Mouse (Mus musculus) layer of hippocampus, adult 9-11 months (tissue): ENCODE data around the gene Npr1.

Source experiments
- DNase-seq: peaks from one replicate; pipeline ENCODE4 v3.0.0; 2022

The Npr1 gene

DNA sequence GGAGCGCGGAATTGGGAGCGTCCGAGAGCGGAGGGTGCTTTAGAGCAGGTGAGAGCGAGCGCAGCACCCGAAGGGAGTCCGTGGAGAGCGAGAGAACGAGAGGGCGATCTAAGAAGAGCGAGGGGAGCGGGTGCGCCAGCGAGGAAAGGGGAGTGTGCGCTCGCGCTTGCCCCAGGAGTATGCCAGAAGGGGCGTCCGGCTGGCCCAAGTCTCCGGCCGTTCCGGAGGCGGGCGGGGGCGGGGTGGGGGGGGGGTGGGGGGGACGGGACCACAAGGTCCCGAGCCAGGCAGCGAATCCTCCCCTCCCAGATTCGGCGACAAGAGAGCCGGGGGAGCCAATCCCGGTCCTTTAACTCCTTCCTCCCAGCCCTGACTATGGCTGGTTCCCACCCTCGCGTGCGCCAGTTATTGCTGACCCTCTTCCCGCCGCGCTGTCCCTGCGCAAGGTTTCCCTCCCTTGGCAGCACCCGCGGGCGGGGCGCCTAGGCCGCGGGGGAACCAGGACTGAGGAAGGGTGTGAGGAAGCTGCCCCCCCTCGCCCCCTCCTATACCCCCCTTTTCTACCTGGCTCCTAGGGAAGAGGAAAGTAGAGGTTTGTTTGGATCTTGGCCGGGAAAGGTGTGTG, at the start of gene Npr1:
Gene Npr1, minus strand, starts transcription at position 181 of the 625 bp plus-strand sequence.
- DNase-seq = no peak

DNA sequence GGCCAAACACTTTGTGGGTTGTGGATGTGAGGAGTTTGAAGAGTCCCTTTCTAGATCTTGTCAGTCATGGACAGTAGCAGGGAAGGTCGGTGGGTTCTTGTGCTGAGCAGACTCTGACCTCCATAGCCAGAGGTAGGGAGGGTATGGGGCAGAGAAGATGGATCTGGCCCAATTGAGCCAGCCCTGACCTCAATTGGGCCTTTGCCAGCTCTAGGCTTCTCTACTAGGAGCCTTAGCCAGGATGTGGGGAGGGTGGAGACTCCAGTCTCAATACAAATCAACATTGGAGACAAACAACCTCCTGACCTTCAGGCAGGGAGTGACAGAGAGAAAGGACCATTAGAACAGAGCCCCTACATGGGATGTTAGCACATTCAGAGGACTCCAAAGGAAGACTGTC, 49.6 kb upstream of the Npr1 start:
- DNase-seq = no peak

DNA sequence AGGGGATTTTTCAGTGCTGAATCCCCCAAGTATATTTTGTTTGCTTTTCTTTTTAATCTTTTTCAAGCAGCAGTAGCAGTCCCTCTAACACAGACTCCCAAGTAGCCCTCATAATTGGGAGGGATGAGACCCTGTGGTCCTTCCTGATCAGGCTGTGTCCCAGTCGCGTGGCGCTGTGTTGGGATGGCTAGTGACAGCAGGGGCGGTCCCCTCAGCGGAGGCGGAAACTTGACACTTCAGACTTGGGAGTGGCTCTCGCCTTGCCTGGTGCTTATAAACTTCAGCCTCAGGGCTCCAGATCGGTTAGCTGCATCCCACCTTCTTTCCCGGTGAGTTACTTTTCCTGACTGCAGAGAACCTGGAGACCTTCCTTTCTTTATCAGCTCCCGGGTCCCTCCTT, 49.0 kb upstream of the Npr1 start:
- DNase-seq = peak; percentile 52

DNA sequence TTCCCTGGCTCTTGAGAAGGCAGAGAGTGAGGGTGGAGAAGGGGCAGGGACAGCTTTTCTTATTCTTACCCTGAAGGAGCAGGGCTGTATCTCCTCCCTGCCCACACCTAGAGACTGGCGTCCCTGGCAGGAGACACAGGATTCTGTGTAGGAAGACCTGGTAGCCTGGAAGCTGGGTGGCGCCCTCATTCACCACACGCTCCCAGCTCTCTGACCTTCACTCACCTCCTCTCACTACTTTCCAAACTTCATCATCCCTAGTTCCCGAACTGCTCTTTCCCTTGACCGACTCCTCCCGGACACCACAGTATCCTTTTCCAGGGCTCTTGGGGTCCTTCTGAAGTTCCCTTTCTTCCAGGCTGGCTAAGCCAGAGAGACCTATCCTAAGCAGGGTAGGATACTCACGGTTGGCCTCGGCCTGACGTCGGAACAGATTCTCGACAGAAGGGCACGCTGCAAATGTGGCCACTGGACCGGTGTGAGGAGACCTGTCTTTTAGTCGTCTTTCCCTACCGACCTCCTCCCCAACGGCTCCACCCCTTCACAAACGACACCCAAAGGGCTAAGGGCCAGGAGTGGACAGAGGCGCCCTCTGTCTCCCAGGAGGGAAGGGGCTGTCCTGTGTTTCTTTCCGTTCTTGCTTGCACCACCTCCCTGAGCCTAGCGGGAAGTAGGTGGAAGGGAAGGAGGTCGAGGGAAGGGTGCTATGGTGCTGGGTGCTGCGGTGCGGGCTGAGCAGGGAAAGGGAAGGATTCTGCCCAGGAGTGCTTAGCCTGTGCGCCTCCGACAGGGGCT, 48.3 kb upstream of the Npr1 start, which contains the start of the genes S100a1 and S100a13:
Gene S100a1, minus strand, starts transcription at position 597 of the 795 bp plus-strand sequence.
Gene S100a13, plus strand, starts transcription at position 640 of the 795 bp plus-strand sequence.
- peak; percentile 58 for DNase-seq

DNA sequence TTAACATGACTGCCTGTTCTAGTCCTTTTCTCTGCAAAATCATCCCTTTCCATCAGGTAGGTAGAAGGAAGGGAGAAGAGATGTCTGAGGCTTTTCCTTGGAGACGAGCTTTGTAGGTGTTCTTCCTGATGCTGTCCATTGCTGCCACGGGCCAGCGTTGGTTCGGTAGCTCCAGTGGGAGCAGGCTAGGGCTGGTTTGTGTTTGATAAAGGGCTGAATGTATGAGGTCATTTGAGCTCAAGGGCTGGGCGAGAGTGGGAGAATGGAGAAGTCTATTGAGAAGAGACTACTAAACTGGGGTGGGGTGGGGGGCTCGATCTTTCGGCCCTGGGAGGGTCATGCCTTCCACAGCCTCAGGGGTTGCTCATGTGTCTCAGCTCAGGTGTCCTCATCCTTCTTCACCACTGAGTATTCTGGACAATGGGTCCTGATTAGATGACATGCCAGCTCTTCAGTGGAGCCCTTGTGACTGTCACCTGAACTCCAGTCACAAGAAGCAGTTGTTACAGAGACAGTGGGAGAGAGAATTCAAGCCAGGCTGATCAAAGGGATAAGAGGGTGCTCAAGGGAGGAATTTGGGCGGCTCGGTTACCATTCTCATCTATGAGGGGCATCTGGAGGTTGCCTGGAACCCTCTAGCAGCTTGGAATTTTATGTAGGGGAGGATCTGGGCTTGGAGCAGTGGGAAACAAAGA, 47.4 kb upstream of the Npr1 start:
- no peak for DNase-seq

DNA sequence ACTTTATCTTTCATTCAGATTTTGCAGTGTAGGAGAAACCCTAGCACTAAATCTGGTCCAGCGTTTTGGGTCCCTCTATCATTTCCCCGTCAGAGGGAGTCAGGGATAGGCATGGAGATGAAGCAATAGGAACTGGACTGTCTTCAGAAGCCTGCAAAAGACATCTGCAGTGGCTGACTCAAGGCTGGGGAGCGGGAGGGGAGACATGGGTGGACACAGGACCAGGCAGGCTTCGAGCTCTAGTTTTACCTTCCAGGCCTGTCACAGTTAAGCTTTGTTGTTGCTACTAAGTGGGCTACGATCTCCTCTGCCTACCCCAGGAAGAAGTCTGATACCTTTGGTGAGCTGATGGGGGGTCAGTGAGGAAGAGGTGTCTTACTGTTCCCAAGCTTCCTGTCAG, 46.6 kb upstream of the Npr1 start:
- DNase-seq = no peak

DNA sequence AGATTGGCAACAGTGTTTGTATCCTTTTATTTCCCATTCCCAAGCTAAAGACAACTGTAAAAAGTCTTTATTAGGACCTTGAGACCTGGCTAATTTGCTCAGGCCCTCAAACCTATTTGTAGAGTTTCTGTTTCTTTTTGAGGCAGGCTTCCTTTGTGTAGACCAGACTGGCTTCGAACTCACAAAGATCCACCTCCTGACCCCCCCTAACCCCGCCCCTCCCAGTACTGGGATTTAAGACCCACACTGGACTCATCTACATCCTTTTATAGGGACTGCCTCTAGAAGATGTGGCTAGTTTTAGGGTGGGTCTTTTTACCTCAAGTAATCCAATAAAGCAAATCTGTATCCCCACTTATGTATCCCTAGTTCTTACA, 44.1 kb upstream of the Npr1 start:
- no peak for DNase-seq

DNA sequence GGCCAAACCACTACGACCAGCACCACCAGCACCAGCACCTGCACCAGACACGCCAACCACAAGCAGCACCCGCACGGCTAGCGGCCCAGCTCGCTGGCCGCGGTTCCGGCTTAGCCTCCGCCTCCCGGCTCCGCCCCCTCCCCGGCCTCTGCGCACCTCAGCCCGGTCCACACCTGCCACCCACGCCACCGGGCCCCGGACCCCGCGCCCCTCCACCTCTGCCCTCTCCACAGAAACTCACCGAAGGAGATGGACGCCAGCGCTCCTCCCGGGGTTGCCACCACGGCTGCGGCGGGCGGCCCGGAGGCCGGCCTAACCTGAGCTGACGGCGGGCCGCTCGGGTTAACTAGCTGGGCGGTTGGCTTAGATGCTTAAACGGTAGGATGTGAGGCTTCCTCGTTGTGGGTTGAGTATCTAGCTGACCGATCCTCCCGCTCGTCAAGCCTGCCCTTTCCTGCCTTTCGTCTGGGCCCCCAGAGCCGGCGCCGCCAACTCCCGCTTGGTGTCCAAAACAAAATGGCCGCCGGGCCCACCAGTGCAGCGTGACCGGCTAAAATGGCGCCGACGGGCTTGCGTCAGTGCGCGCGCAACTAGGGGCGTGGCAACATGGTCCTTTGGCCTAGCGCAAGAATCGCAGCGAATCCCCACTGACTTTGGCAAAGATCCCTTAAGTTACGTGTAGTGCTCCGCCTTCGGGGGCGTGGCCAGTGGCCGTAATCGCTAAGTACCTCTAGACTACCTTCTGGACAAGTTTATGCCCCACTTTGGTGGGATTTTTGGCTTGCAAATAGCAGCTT, 43.5 kb upstream of the Npr1 start, which contains the start of gene Chtop:
Gene Chtop, minus strand, starts transcription at position 549 of the 797 bp plus-strand sequence.
- peak; percentile 98 for DNase-seq

DNA sequence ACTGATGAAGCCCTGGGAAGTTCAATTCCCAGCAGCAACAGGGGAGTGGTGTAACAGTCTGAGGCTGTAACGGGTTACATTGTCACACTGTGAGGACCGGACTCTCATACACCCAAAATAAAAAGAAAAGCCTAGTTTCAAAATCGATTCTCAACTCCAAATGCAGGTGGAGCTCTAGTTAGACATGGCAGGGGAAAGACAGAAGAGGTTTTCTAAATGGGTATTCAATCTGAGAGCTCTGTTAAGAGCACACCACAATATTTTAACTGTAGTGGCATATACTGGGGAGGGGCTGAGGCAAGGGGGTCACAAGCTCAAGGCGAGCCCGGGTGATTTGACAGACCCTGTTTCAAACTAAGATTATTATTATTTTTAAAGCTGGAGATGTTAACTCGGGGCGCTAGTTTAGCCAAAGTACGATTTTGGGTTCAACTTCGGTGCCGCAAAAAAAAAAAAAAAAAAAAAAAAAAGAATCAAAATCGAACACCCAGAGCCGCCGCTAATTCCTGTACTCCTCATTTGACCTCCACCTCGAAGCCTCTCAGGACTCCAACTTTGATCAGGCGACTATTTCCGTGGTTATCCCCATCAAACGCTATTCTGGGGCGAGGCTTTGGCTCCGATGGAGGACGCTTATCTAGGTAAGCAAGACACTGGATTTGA, 42.8 kb upstream of the Npr1 start:
- DNase-seq = no peak

DNA sequence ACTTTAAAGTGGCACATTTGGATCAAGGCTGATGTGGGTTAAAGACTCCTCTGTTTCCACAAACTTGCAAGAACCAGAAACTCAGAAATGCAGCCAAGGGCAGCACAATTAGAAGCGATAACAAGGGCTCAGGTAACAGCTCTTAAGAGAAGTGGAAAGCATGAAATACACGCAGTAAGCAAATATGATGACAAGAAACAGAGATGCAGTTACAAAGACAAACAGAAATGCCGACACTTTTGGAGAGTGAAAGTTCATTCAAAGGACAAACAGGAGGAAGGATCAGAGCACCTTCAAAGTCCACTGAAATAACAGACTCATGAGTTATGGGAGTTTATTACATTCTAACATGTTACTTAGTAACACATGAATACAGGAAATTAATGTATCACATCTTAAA, 40.7 kb upstream of the Npr1 start:
- DNase-seq = no peak

DNA sequence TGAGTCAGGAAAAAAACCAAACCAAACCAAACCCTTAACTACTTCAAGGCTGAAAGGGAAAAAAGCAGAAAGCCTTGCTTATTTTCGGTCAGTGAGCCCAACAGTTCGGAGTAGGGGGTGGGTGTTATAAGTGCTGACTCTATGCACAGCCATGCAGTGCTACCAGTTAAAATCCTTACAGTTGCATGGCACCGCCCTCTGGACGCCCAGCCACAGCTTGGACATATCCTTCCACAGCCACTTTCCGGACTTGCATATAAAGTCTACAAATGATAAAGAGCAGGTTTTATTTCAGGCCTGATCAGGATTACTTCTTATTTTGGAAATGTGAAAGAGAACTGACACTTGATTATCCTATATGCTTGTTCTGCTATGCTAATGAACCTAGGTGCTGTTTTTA, 39.5 kb upstream of the Npr1 start:
- DNase-seq = no peak

DNA sequence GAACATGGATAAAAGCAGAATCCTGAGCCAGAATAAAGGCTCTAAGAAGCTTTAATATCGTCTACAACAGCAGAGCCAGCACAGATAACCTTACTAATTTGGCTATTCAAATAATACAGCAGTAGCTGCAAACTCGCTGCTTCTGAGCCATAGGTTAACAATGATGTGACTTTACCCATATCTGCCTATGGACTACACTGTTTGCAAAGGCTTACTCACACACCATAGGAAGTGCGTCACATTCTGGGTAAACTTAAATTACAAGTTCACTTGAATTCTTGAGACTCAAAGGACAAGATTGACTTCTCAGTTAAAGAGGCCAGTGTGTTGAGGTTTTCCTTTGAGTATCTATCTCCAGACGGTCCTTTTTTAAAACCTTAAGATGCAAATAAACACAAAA, 37.8 kb upstream of the Npr1 start:
- no peak for DNase-seq

DNA sequence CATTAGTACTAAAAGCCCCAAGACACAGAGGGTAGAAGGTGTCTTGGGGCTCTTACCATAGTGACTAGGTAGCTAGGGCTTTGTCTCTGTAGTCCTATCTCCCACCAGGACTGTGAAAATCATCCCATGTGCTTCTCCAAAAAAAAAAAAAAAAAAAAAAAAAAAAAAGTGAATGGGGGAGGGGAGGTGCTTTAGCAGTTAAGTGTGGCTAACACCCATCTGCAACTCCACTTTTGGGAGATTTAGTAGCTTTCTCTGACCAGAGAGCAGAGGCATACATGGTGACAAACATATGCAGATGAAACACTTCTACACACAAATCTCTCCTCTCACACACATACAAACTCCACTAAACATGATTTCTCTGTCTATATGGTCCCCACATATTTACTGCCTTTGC, 31.9 kb upstream of the Npr1 start:
- DNase-seq = no peak

DNA sequence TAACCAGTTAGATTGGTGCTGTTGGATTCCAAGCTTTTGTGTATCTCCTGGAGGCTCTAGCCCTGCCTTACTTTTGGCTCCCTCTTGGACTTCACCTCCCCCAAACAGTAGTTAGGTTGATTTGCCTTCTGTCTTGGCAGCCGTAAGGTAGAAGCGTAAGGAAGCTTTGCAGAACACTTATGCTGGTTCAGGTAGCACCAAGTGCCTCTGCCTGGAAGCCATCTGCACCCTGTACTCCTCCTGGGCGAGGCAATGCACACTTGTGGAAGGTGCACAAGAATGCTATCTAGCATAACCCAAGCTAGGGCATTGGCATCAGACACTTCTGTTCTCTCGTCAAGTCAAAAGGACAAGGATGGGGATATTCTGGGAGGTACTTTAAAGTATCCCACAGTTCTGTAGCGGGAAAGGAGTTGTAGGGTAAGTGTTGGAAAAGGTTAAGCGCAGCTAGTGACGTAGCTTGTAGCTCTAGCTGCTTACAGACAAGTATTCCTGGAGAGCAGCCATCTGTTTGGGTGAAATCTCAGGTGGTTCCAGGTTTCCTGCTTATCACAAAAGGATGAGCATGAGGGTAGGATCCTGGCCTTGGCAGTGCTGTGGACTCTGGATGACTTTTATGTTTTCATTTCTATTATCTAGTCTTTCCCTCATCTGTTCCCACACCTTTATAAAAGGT, 30.3 kb upstream of the Npr1 start:
- DNase-seq = no peak

DNA sequence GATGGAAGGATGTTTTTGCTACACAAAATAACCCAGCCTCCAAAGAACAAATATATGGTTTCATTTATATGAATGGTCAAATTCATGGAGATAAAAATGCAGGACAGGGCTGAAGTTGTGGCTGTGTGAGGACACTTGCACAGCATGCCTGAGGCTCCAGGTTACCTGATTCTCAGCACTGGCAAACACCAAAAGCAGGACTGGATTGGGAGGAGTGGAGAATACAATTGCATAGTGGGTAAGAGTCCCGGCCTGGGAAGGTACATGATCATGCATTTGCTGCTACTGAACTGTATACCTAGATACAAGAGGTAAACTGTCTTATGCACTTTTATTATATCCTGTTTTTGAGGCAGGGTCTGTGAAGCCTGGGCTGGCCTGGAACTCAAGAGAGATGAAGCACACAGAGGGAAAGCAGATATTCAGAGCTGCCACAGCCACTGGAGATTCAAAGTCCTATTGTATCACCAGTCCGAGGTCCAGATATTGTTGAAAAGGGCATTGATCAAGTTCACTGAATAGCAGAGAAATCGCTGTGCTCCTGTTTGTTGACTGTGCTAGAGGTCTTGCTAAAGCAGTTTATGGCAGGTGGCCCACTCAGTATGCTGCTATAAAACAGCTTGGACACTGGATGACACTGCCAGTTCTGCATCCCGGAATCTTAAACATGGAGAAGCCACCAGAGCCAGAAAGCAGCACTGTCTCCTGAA, 28.3 kb upstream of the Npr1 start:
- no peak for DNase-seq

DNA sequence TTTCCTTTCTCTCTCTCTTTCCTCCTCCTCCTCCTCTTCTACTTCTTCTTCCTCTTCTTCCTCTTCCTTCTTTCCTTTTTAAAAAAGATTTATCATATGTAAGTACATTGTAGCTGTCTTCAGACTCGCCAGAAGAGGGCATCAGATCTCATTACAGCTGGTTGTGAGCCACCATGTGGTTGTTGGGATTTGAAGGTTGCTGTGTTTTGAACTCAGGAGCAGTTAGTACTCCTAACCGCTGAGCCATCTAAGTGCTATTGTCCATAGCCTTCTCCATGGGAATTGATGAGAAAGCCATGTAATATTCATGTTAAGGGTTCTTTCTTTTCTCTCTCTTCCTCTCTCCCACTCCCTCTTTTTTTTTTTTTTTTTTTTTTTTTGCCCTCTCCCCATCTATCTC, 25.7 kb upstream of the Npr1 start:
- DNase-seq = peak; percentile 48

DNA sequence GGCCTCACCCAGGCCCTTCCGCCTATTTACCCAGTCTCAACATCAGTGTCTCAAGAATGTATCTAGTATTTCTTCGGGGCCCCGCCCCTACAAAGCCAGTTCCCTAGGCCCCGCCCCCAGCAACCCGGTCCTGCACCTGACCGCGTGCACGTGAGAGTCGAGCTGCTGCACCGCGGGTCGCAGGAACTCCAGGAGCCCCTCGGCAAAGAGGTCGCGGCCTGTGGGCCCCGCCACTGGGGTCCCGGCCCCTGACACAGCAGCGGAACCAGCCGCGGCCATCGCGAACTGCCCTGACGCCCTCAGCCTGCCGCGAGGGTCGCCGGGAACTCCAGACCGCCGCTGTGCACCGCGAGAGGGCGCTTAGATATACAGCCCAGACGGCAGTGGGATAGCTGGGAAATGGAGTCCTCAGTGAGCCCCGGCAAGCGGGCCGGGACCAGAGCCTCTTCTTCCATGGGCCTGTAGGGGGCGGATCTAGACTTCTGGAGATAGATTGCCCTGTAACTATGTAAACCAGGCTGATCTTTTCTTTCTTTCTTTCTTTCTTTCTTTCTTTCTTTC, 25.1 kb upstream of the Npr1 start, which contains the start of gene Snapin:
Gene Snapin, minus strand, starts transcription at position 338 of the 561 bp plus-strand sequence.
- DNase-seq = peak; percentile 96

DNA sequence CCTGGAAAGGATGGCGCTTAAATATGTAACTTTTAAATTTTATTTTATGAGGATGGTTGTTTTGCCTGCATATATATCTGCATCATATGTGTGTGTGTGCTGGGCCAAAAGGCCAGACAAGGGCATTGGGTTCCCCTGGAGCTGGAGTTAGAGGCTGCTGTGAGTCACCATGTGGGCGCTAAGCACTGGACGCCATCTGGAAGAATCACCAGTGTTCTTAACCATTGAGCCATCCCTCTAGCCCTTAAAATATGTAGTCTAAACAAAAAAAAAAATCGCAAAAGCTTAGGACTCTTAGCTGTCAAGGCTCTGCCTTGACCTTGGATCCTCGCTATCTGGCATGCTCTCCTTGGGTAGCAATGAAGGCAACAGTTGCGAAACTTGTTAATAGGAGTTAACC, 22.9 kb upstream of the Npr1 start:
- no peak for DNase-seq

DNA sequence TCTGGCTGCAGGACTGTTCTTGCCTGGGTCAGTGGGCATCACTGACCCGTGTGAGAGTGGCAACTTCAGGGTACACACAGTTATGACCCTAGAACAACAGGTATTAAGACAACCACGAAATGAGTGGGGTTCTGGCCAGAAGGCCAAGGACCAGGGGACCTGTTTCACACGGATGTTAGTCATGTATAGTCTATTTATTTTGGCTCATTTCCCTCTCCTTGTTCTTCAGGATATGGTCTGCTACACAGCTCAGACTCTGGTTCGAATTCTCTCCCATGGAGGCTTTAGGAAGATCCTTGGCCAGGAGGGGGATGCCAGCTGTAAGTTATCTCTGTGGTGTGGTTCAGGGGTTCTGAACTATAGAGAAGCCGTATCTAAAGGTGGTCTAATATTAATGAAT, 21.3 kb upstream of the Npr1 start:
- DNase-seq = no peak

DNA sequence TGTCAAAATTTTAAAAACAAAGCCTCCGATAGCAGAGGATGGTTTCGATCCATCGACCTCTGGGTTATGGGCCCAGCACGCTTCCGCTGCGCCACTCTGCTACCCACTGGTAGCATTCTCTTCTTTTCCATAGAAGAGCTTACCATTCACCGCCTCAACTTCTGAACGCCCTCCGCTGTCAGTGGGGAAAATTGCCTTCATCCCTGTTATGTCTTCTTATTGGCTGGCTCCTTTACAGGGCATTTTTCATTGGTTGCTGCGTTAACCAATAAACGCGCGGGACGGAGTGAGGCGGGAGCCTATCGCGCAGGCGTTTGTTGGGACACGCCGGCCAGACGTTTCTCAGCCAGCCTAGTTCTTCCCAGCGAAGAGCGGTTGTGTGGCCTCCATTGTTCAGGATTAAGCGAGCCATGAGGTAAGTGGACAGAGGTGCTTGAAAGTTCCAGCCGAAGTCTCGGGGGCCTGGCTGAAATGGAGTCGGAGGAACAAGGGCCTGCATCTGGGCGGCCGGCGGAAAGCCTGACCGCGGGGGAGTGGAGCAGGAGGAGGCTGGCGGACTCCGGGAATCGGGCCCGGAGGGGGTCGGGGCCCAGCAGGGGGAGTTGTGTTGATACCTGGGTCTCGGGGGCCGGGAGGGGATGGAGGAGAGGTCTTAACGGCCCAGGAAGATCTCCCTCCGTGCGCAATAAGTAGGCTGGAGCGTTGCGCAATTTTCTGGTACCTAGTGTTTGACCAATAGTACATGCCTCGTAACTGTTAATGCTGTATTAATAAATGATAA, 10.4 kb upstream of the Npr1 start, which contains the start of gene Ilf2:
Gene Ilf2, plus strand, starts transcription at position 296 of the 781 bp plus-strand sequence.
- peak; percentile 98 for DNase-seq
